Mouse (Mus musculus): Measurements from ENCODE around the gene Tnfrsf11a. TPM values are rescaled to one million over a fixed set of nuclear protein-coding genes. Genes with fewer than 3 reads are reported as not detected.

The Tnfrsf11a gene
- polyA plus RNA-seq, 1 experiment from 2014 or later = 0.30 TPM

DNA sequence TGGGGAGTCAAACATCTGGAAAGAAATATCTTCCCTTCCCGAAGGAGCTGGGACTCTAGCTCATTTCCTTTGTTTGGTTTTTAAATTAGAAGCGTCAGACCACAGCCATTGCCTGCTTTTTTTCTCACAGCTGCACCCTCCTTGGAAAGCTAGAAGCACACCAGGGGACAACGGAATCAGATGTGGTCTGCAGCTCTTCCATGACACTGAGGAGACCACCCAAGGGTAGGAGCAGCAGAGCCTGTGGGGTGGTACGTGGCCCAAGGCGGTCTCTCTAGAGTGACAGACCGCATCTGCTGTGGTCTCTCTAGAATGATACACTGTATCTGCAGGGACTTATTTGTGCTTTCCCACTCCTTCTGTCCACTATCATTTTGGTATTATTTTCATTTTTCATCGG is 39.2 kb downstream of the Tnfrsf11a start:
- Histone ChIP-seq H3K27ac (no peak overlapping the region), H3K9me3 (no peaks in the 10 kb centered on the region), H3K4me3 (no peak overlapping the region), H3K4me1 (peaks cover 26% of the 10 kb centered on the region), H3K27me3 (ENCODE audit: poor library complexity, severe bottlenecking) (no peaks in the 10 kb centered on the region), H3K36me3 (replicated peaks) (no peaks in the 10 kb centered on the region)
- WGBS = 70% methylated on average over 7 of the region's 7 CpGs
- no peak for DNase-seq (ENCODE audit: extremely low spot score, low spot score)

- Histone ChIP-seq H3K9me3 (no peaks in the 10 kb centered on the region), H3K36me3 (replicated peaks) (no peaks in the 10 kb centered on the region), H3K27me3 (ENCODE audit: poor library complexity, severe bottlenecking) (no peaks in the 10 kb centered on the region), H3K27ac (no peak overlapping the region), H3K4me1 (peaks cover 11% of the 10 kb centered on the region), H3K4me3 (no peak overlapping the region)
- 93% methylated on average over 4 of the region's 4 CpGs for WGBS
- no peak for DNase-seq (ENCODE audit: extremely low spot score, low spot score)
Measured at GRCm38 (mm10) chr1:105824356-105824755, 43.8 kb downstream of the Tnfrsf11a start.

GRCm38 (mm10) chr1:105824980-105825379 is 44.5 kb downstream of the Tnfrsf11a start:
- Histone ChIP-seq H3K36me3 (replicated peaks) (no peaks in the 10 kb centered on the region), H3K4me3 (no peak overlapping the region), H3K9me3 (no peaks in the 10 kb centered on the region), H3K27me3 (ENCODE audit: poor library complexity, severe bottlenecking) (no peaks in the 10 kb centered on the region), H3K27ac (no peak overlapping the region), H3K4me1 (peaks cover 6% of the 10 kb centered on the region)
- WGBS = 83% methylated on average over 4 of the region's 4 CpGs
- no peak for DNase-seq (ENCODE audit: extremely low spot score, low spot score)

DNA sequence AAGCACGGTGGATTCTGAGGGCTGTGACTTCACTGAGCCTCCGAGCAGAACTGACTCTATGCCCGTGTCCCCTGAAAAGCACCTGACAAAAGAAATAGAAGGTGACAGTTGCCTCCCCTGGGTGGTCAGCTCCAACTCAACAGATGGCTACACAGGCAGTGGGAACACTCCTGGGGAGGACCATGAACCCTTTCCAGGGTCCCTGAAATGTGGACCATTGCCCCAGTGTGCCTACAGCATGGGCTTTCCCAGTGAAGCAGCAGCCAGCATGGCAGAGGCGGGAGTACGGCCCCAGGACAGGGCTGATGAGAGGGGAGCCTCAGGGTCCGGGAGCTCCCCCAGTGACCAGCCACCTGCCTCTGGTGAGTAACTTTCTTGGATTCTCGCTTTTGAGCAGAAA is 46.9 kb downstream of the Tnfrsf11a start:
- H3K36me3 ChIP-seq (replicated peaks) = no peaks in the 10 kb centered on the region
- peaks cover 6% of the 10 kb centered on the region for H3K4me1 ChIP-seq
- H3K27ac ChIP-seq = no peak overlapping the region
- 82% methylated on average over 7 of the region's 7 CpGs for WGBS
- no peak for DNase-seq (ENCODE audit: extremely low spot score, low spot score)
- no peak overlapping the region for H3K4me3 ChIP-seq
- no peaks in the 10 kb centered on the region for H3K27me3 ChIP-seq (ENCODE audit: poor library complexity, severe bottlenecking)
- no peaks in the 10 kb centered on the region for H3K9me3 ChIP-seq

DNA sequence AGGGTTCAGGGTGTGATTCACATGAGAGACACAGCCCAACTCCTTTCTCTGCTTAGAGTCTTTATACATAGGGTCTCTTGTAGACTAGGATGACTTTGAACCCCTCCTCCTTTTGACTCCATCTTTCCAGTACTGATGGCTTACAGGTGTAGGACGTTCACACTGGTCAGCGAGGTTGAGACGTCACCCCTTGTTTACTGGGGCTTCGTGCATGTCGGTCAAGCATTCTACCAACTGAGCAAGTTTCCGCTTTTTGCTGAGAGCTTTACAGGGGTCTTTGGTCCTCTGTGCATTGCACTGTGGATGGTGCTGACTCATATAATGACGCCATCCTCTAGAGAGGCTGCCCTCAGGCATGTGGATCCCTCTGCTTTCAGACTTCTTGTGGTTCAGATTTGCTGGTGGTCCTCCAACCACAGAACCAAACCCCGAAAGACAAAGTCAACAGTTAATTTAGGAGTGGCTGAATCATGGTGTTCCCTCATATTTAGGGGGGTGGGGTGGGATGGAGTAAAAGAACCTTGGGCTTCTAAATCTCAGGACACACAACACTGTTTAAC is 47.3 kb downstream of the Tnfrsf11a start:
- no peak for DNase-seq (ENCODE audit: extremely low spot score, low spot score)
- Histone ChIP-seq H3K36me3 (replicated peaks) (no peaks in the 10 kb centered on the region), H3K27me3 (ENCODE audit: poor library complexity, severe bottlenecking) (no peaks in the 10 kb centered on the region), H3K27ac (no peak overlapping the region), H3K9me3 (no peaks in the 10 kb centered on the region), H3K4me3 (no peak overlapping the region), H3K4me1 (peaks cover 2% of the 10 kb centered on the region)
- 91% methylated on average over 8 of the region's 8 CpGs for WGBS

- Histone ChIP-seq H3K36me3 (replicated peaks) (no peaks in the 10 kb centered on the region), H3K4me1 (no peaks in the 10 kb centered on the region), H3K4me3 (no peak overlapping the region), H3K27me3 (ENCODE audit: poor library complexity, severe bottlenecking) (no peaks in the 10 kb centered on the region), H3K9me3 (no peaks in the 10 kb centered on the region), H3K27ac (no peak overlapping the region)
- no peak for DNase-seq (ENCODE audit: extremely low spot score, low spot score)
- 78% methylated on average over 5 of the region's 5 CpGs for WGBS
Measured at GRCm38 (mm10) chr1:105829171-105829570, 48.7 kb downstream of the Tnfrsf11a start.

- Histone ChIP-seq H3K27ac (no peak overlapping the region), H3K36me3 (replicated peaks) (no peaks in the 10 kb centered on the region), H3K4me1 (no peaks in the 10 kb centered on the region), H3K4me3 (no peak overlapping the region), H3K27me3 (ENCODE audit: poor library complexity, severe bottlenecking) (no peaks in the 10 kb centered on the region), H3K9me3 (no peaks in the 10 kb centered on the region)
- WGBS = 90% methylated on average over 1 of the region's 1 CpGs
- no peak for DNase-seq (ENCODE audit: extremely low spot score, low spot score)
Measured at GRCm38 (mm10) chr1:105832784-105833183, 52.3 kb downstream of the Tnfrsf11a start.

- H3K27me3 ChIP-seq (ENCODE audit: poor library complexity, severe bottlenecking) = peaks cover 31% of the 10 kb centered on the region
- 17% methylated on average over 10 of the region's 10 CpGs for WGBS
- peak overlapping the region; percentile 50 for H3K4me3 ChIP-seq
- H3K9me3 ChIP-seq = no peaks in the 10 kb centered on the region
- H3K27ac ChIP-seq = no peak overlapping the region
- H3K4me1 ChIP-seq = peaks cover 21% of the 10 kb centered on the region
- H3K36me3 ChIP-seq (replicated peaks) = no peaks in the 10 kb centered on the region
- no peak for DNase-seq (ENCODE audit: extremely low spot score, low spot score)
Measured at GRCm38 (mm10) chr1:105842950-105843349, 62.4 kb downstream of the Tnfrsf11a start.

- H3K4me3 ChIP-seq = peak overlapping the region; percentile 50
- under 1% methylated on average over 12 of the region's 12 CpGs for WGBS
- H3K27me3 ChIP-seq (ENCODE audit: poor library complexity, severe bottlenecking) = peaks cover 31% of the 10 kb centered on the region
Measured at GRCm38 (mm10) chr1:105843386-105843785, 62.9 kb downstream of the Tnfrsf11a start.

DNA sequence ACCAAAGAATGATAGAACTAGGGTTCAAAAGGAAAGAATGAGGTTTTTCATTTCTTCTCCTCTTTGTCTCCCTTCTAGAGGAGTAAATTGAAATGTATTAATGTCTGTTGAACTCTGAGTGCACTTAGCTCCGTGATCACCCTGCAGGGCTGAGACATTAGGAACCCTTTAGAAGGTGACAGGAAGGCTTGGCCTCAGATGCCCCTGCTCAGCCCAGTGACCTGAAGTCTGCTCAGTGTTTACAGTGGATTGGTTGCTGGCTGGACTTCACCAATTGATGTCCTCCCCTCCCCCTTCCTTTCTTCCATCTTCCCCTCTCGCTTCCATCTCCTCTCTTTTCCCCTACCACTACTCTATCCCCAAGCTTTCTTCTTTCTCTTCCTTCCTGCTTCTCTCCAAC is 63.3 kb downstream of the Tnfrsf11a start:
- peaks cover 21% of the 10 kb centered on the region for H3K4me1 ChIP-seq
- H3K4me3 ChIP-seq = peak overlapping the region; percentile 50
- H3K9me3 ChIP-seq = no peaks in the 10 kb centered on the region
- no peak for DNase-seq (ENCODE audit: extremely low spot score, low spot score)
- H3K36me3 ChIP-seq (replicated peaks) = no peaks in the 10 kb centered on the region
- H3K27ac ChIP-seq = no peak overlapping the region
- 5% methylated on average over 2 of the region's 2 CpGs for WGBS
- peaks cover 31% of the 10 kb centered on the region for H3K27me3 ChIP-seq (ENCODE audit: poor library complexity, severe bottlenecking)

More at GRCm38 (mm10) chr1:105843386-105843785, 62.9 kb downstream of the Tnfrsf11a start:
- H3K9me3 ChIP-seq = no peaks in the 10 kb centered on the region
- peak; percentile 28 for DNase-seq (ENCODE audit: extremely low spot score, low spot score)
- peaks cover 21% of the 10 kb centered on the region for H3K4me1 ChIP-seq
- no peaks in the 10 kb centered on the region for H3K36me3 ChIP-seq (replicated peaks)
- no peak overlapping the region for H3K27ac ChIP-seq

- 6% methylated on average over 28 of the region's 28 CpGs for WGBS
Measured at GRCm38 (mm10) chr1:105844341-105845006, 64.0 kb downstream of the Tnfrsf11a start.

GRCm38 (mm10) chr1:105846431-105846830 is 65.9 kb downstream of the Tnfrsf11a start:
- Histone ChIP-seq H3K9me3 (no peaks in the 10 kb centered on the region), H3K27ac (no peak overlapping the region), H3K27me3 (ENCODE audit: poor library complexity, severe bottlenecking) (peaks cover 31% of the 10 kb centered on the region), H3K4me3 (no peak overlapping the region), H3K36me3 (replicated peaks) (no peaks in the 10 kb centered on the region), H3K4me1 (peaks cover 21% of the 10 kb centered on the region)
- no peak for DNase-seq (ENCODE audit: extremely low spot score, low spot score)
- WGBS = 79% methylated on average over 2 of the region's 2 CpGs

More at GRCm38 (mm10) chr1:105844341-105845006, 64.0 kb downstream of the Tnfrsf11a start:
- peak overlapping the region; percentile 48; the same call in 1 of the 2 replicates for H3K27ac ChIP-seq
- peaks cover 31% of the 10 kb centered on the region for H3K27me3 ChIP-seq (ENCODE audit: poor library complexity, severe bottlenecking)
- DNase-seq (ENCODE audit: extremely low spot score, low spot score) = no peak
- peak overlapping the region; percentile 50 for H3K4me3 ChIP-seq
- peaks cover 21% of the 10 kb centered on the region for H3K4me1 ChIP-seq
- no peaks in the 10 kb centered on the region for H3K36me3 ChIP-seq (replicated peaks)
- no peaks in the 10 kb centered on the region for H3K9me3 ChIP-seq

GRCm38 (mm10) chr1:105848806-105849205 is 68.3 kb downstream of the Tnfrsf11a start:
- Histone ChIP-seq H3K4me3 (no peak overlapping the region), H3K36me3 (replicated peaks) (no peaks in the 10 kb centered on the region), H3K27ac (no peak overlapping the region), H3K27me3 (ENCODE audit: poor library complexity, severe bottlenecking) (peaks cover 20% of the 10 kb centered on the region), H3K4me1 (peaks cover 11% of the 10 kb centered on the region), H3K9me3 (no peaks in the 10 kb centered on the region)
- 93% methylated on average over 8 of the region's 8 CpGs for WGBS
- DNase-seq (ENCODE audit: extremely low spot score, low spot score) = no peak

Measured in forebrain, embryonic 10.5 days (tissue).